Mouse (Mus musculus) myocyte (in vitro differentiated cells): ENCODE measurements around the gene Myh14.

ENCODE experiments used
- CEBPB ChIP-seq: IDR thresholded peaks from 2 replicates; pipeline ENCODE4 v1.6.1; 2011; ENCODE audit warnings: mild to moderate bottlenecking, moderate library complexity; ENCODE audit not compliant: poor library complexity, insufficient read depth, severe bottlenecking
- E2F4 ChIP-seq: IDR thresholded peaks from one replicate; pipeline ENCODE4 v1.6.1; 2011; ENCODE audit warnings: mild to moderate bottlenecking, control low read depth, moderate library complexity; ENCODE audit not compliant: insufficient read depth
- MAX ChIP-seq: IDR thresholded peaks from one replicate; pipeline ENCODE4 v1.6.1; 2011; ENCODE audit warnings: low read depth, mild to moderate bottlenecking, control low read depth
- MYOD1 ChIP-seq, 3 experiments: IDR thresholded peaks; one replicate each; pipeline ENCODE4 v1.6.1; 2011; ENCODE audit warnings: control low read depth in 2 of 3, low read depth in 2 of 3, mild to moderate bottlenecking in 2 of 3, moderate library complexity in 1 of 3; ENCODE audit not compliant: insufficient read length in 2 of 3, control insufficient read depth in 1 of 3
- MYOG ChIP-seq, 3 experiments: IDR thresholded peaks; one replicate each; pipeline ENCODE4 v1.6.1; 2011; ENCODE audit warnings: control low read depth in 2 of 3, low read depth in 2 of 3, mild to moderate bottlenecking in 2 of 3; ENCODE audit not compliant: insufficient read length in 2 of 3, control insufficient read depth in 1 of 3, insufficient read depth in 1 of 3
- POLR2A ChIP-seq: IDR thresholded peaks from one replicate; pipeline ENCODE4 v1.6.1; 2011; ENCODE audit warnings: low read depth, mild to moderate bottlenecking, control low read depth, moderate library complexity; ENCODE audit not compliant: insufficient read length
- POLR2AphosphoS2 ChIP-seq: IDR thresholded peaks from one replicate; pipeline ENCODE4 v1.6.1; 2011; ENCODE audit warnings: low read depth, control low read depth; ENCODE audit not compliant: insufficient read length
- REST ChIP-seq: IDR thresholded peaks from one replicate; pipeline ENCODE4 v1.6.1; 2011; ENCODE audit warnings: mild to moderate bottlenecking, control low read depth, moderate library complexity; ENCODE audit not compliant: insufficient read depth, insufficient read length
- TCF12 ChIP-seq: IDR thresholded peaks from one replicate; pipeline ENCODE4 v1.6.1; 2011; ENCODE audit warnings: mild to moderate bottlenecking, control low read depth; ENCODE audit not compliant: poor library complexity, insufficient read depth, severe bottlenecking
- TCF3 ChIP-seq: IDR thresholded peaks from one replicate; pipeline ENCODE4 v1.6.1; 2011; ENCODE audit warnings: low read depth, control low read depth; ENCODE audit not compliant: insufficient read length

- TF ChIP-seq POLR2A (no peak), MAX (no peak), POLR2AphosphoS2 (no peak), TCF3 (no peak), TCF12 (no peak), CEBPB (no peak), MYOD1 (IDR thresholded peaks at IDR 0.05; ENCODE audit: control insufficient read depth in 1 of 3, insufficient read length in 2 of 3, low read depth in 2 of 3) (no peak), MYOG (IDR thresholded peaks at IDR 0.05; ENCODE audit: control insufficient read depth in 1 of 3, insufficient read depth in 1 of 3, insufficient read length in 2 of 3, low read depth in 2 of 3) (no peak), E2F4 (no peak), REST (no peak)
These were observed 34.0 kb downstream of the Myh14 start for GRCm38 (mm10) chr7:44636684-44637083.
